Mouse (Mus musculus) E14TG2a.4 (cell line): ENCODE measurements around the gene Ppdpf.

Experiments
- CTCF ChIP-seq: conservative IDR thresholded peaks from 2 replicates; pipeline ENCODE4 v1.5.1; 2014; ENCODE audit warnings: low read length
- NANOG ChIP-seq: IDR thresholded peaks from 2 replicates; pipeline ENCODE4 v1.6.1; 2014; ENCODE audit warnings: borderline replicate concordance, low read length, mixed read lengths
- POU5F1 ChIP-seq: IDR thresholded peaks from 2 replicates; pipeline ENCODE4 v1.6.1; 2014; ENCODE audit warnings: low read length, borderline replicate concordance

DNA sequence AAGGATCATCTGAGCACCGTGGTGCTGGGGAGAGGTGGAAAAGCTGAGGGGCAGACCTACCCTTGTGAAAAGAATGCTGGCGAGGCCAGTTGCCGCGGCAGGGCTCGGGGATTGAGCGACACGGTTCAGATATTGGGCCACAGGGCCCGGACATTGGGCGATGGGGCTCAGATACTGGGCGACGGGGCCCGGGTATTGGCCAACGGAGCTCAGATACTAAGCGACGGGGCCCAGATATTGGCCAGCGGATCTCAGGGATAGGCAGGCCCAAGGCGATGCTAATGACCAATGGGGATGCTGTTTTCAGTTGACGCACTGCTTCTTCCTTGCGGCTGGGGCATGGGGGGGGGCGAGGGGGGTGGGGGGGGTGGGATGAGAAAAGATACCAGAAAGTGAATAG is 44.1 kb downstream of the Ppdpf start:
- TF ChIP-seq CTCF (no peak), NANOG (no peak), POU5F1 (no peak)
